Mouse (Mus musculus) bone marrow, adult 2 months (tissue): ENCODE measurements at regions not wholly inside any gene's neighbourhood (a gene's known extent, or its start where the extent isn't known, plus 50 kb on each side); places are given as distances from the start of the nearest gene placed in this dataset.

Experiments used
- H3K27ac ChIP-seq: fragments of 200-500 bp; 2 replicates; pipeline ENCODE4 v1.5.1; 2012; ENCODE audit warnings: low read depth, mild to moderate bottlenecking, control low read depth, inconsistent platforms, low read length; ENCODE audit not compliant: control insufficient read depth, poor library complexity, insufficient read depth
- H3K4me1 ChIP-seq: fragments of 200-500 bp; 2 replicates; pipeline ENCODE4 v1.6.1; 2011; ENCODE audit warnings: low read length; ENCODE audit not compliant: control insufficient read depth, insufficient read depth
- H3K4me3 ChIP-seq: fragments of 200-500 bp; replicated peaks from 2 replicates; pipeline ENCODE3; 2011; ENCODE audit warnings: mild to moderate bottlenecking, low read depth, low read length, control low read depth; ENCODE audit not compliant: control insufficient read depth
- CTCF ChIP-seq: fragments of 200-500 bp; IDR thresholded peaks from 2 replicates; pipeline ENCODE4 v1.5.1; 2011; ENCODE audit warnings: low read length, control low read depth; ENCODE audit not compliant: control insufficient read depth, insufficient read depth
- POLR2A ChIP-seq: fragments of 200-500 bp; IDR thresholded peaks from 2 replicates; pipeline ENCODE4 v1.6.1; 2011; ENCODE audit warnings: low read depth, mild to moderate bottlenecking, control low read depth, low read length, borderline replicate concordance; ENCODE audit not compliant: control insufficient read depth
- WGBS: fragments of 180-500 bp; shearing (Covaris S2); methylation state at CpG from one replicate; pipeline ENCODE4 v1.1.7; 2018; 5-methylcytosine and 5-hydroxymethylcytosine counted together

DNA sequence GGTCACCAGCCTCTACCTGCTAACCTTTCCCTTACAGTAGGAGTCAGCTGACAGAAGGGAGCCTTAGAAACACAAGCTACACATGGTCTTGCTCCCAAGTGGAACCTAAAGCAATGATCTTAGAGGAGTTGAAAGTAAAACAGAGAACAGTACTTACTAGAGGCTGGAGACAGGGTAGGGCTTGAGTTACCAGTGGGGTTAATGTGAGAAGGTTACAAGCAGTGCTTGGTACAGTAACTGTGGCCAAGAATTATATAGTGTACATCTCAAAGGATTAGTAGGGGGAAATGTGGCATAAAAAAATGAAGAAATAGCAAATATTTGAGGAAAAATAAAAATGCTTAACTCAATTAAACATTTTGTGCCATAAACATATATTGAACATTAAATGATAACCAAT lies 153.5 kb downstream of the Galc start:
- no peaks in the 10 kb centered on the region for H3K4me1 ChIP-seq
- TF ChIP-seq POLR2A = no peak
- no peak for TF ChIP-seq CTCF
- no peak overlapping the region for H3K4me3 ChIP-seq
- H3K27ac ChIP-seq = no peak overlapping the region

DNA sequence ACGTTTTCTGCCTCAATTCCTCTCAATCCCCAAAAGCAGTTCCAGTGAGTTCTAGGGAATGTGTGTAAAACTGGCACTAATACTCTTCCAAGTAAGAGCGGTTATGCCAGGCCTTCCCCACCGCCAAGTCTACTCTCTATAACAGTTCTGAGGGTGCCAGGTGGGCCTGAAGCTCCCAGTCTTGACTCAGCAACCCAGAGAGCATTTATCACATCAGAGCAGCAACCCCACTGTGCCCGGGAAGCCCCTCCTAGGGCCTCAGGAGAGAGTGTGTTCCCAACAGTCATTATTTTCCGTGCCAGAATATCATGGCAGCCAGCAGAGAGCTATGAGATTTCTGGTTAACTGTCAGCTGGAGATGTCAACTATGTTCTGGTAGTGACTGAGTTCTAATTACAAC lies 169.1 kb downstream of the Galc start:
- WGBS = 58% methylated on average over 5 of the region's 5 CpGs
- no peak for TF ChIP-seq POLR2A
- no peak for TF ChIP-seq CTCF

DNA sequence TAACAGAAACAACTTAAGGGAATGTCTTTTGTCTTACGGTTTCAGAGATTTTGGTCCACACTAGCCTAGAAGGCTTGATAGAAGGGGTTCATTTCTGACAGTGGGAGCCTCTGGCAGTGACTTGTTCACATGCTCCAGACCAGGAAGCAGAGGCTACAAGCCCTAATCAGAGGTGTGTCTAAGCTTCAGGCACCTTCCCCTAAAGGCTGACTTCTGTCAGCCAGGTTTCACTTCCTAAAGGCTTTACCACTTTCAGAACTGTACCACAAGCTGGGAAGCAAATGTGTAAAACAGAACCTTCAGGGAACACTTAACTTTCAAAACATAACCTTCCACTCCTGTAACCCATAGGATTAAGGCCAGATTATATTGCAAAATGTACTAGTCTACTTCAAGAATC lies 180.9 kb downstream of the Galc start:
- Histone ChIP-seq H3K27ac (no peak overlapping the region), H3K4me3 (no peak overlapping the region), H3K4me1 (no peaks in the 10 kb centered on the region)
- TF ChIP-seq POLR2A = no peak
- no peak for TF ChIP-seq CTCF
- 90% methylated on average over 1 of the region's 1 CpGs for WGBS

More for the DNA sequence above, 169.1 kb downstream of the Galc start:
- Histone ChIP-seq H3K27ac (no peak overlapping the region), H3K4me3 (no peak overlapping the region), H3K4me1 (no peaks in the 10 kb centered on the region)

DNA sequence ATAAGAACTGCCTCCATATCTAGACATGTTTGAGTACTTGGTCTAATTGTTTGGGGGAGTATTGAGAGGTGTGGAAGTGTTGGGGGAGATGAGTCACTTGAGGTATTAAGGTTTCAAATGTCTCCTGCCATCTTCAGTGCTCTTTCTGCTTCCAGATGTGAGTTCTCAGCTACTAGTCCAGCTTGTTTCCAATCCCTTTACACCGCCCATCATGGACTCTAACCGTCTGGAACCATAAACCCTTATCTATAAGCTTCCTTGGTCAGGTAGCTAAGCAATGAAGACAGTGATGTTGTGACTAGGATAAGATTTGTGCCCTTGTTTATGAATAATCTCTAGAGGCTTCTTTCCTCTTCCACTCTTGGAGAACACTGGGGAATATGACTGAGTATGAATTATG lies 183.7 kb downstream of the Galc start:
- H3K27ac ChIP-seq = no peak overlapping the region
- H3K4me3 ChIP-seq = no peak overlapping the region
- no peaks in the 10 kb centered on the region for H3K4me1 ChIP-seq
- TF ChIP-seq POLR2A = no peak
- no peak for TF ChIP-seq CTCF
- 66% methylated on average over 2 of the region's 2 CpGs for WGBS

DNA sequence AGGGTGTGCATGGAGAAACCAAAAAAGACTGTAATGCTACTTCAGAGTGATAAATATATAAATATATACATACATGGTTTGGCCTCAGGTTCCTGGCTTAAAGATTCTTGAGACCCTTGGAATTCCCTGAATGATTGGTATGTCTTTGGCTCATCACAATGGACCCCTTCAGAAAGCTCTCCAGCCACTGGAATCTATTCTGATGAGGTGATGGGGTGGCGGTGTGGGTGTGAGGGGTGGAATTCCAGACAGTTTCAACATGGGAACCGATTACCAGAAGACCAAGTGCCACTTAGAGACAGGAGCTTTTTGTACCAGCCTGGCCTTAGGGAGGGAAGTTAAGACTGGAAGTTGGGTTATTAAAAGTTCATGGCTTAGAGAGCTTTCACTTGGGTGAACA lies 190.1 kb downstream of the Galc start:
- no peak overlapping the region for H3K4me3 ChIP-seq
- TF ChIP-seq CTCF = no peak
- TF ChIP-seq POLR2A = no peak
- 80% methylated on average over 2 of the region's 2 CpGs for WGBS
- no peaks in the 10 kb centered on the region for H3K4me1 ChIP-seq
- H3K27ac ChIP-seq = no peak overlapping the region

DNA sequence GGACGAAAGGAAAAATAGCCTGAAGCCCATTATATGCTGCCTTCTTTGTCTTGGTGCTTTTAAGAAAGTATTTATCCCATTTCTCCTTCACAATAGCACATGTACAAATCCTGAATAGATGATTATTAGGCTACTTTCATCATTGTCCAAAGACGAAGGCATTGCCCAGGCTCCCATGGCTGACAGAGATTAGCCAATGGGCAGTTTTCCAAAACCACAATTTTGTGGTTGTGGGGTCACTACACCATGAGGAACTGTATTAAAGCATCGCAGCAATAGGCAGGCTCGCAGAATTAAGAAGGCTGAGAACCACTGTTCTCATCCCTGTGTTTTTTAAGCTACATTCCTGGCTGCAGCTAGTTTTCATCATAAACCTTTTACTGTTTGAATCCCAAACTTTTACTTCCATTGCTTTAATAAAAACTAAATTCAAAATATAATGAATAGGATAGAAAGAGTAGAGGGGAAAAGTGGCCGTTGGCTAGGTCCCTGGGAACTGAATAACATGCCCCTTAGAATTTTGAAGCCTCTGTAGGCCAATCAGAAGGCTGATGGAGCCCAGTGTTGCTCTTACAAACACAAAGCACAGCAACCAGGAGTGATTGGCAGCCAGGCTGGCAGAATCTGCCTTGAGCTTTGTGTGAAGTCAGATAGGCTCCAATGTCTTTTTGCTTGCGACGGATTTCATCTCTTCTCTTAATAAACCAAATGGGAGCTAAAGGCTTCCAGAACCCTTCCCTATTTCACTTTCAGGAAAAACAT lies 199.7 kb downstream of the Galc start:
- WGBS = 57% methylated on average over 7 of the region's 7 CpGs
- no peak overlapping the region for H3K4me3 ChIP-seq
- H3K27ac ChIP-seq = no peak overlapping the region
- H3K4me1 ChIP-seq = no peaks in the 10 kb centered on the region
- no peak for TF ChIP-seq CTCF
- TF ChIP-seq POLR2A = no peak

DNA sequence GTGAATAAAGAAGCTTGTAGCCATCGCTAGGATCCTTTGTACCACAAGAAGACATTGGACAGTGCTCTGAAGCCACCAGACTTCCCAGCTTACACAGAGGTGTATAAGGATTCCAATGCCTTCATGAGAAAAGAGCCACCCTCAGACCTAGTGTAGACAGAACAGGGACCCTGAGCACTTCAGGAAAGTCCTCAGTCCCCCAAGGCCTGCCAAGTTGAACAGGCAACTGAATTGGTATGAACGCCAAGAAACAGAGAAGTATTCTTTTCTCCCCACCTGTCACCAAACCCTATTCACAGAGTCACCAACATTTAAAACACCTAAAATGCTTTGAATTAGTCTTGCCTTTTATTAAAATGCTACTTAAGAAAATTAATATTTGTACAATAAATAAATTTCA lies 200.3 kb downstream of the Galc start:
- Histone ChIP-seq H3K27ac (no peak overlapping the region), H3K4me1 (no peaks in the 10 kb centered on the region), H3K4me3 (no peak overlapping the region)
- TF ChIP-seq POLR2A (no peak), CTCF (no peak)
- 81% methylated on average over 2 of the region's 2 CpGs for WGBS

DNA sequence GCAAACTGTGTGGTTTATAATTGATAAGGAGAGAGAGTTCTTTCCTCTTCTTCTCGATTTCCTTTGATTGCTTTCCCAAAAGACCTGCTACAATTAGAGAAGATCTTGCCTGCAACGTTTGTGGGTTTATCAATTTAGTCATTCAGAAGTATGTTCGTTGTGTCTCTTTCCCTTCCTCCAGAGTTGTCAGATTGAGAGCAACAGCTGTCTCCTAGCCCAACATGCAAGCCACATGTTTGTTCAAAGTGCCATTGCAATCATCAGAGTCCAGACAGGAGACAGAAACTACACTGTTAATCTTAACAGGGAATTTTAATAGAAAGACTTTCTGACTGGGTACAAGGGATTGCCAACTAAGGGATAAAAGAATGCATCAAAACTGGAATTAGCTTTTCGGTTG lies 208.3 kb downstream of the Galc start:
- no peak overlapping the region for H3K27ac ChIP-seq
- TF ChIP-seq CTCF (no peak), POLR2A (no peak)
- 59% methylated on average over 4 of the region's 4 CpGs for WGBS
- H3K4me1 ChIP-seq = no peaks in the 10 kb centered on the region
- H3K4me3 ChIP-seq = no peak overlapping the region

DNA sequence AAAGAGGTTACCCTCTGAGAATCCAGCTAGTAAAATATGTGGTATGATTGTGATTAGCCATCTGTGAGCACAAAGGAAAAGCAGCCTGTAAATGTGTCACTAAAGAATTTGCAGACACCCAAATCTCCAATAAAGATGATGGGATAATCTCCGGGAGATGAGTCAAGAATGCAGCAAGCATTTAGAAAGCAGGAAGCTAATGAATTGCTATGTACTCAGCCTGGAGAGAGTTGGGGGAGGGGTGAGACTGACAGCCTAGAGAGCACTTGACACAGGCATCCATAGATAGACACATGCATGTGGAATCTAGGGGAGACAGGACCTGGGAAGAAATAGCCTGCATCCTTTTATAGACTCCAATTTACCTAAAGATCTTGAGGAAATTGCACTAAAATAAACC lies 208.8 kb downstream of the Galc start:
- WGBS = 40% methylated on average over 1 of the region's 1 CpGs
- Histone ChIP-seq H3K27ac (no peak overlapping the region), H3K4me3 (no peak overlapping the region), H3K4me1 (no peaks in the 10 kb centered on the region)
- TF ChIP-seq CTCF (no peak), POLR2A (no peak)
